Mouse (Mus musculus) G1E (cell line): ENCODE measurements around the gene Tapbpl.

Experiments used
- CTCF ChIP-seq: IDR thresholded peaks from 2 replicates; pipeline ENCODE4 v1.5.1; 2012; ENCODE audit warnings: low read depth, low read length, inconsistent platforms, mixed read lengths
- GATA1 ChIP-seq: IDR thresholded peaks from 2 replicates; pipeline ENCODE4 v1.6.1; 2012; ENCODE audit warnings: borderline replicate concordance, low read length, inconsistent platforms, mixed read lengths
- GATA2 ChIP-seq: IDR thresholded peaks from 2 replicates; pipeline ENCODE4 v1.6.1; 2012; ENCODE audit warnings: low read depth, low read length, inconsistent platforms, borderline replicate concordance
- POLR2AphosphoS5 ChIP-seq: IDR thresholded peaks from 2 replicates; pipeline ENCODE4 v1.6.1; 2012; ENCODE audit warnings: low read depth, low read length, inconsistent platforms; ENCODE audit not compliant: insufficient replicate concordance
- TAL1 ChIP-seq: conservative IDR thresholded peaks from 2 replicates; pipeline ENCODE4 v1.6.1; 2012; ENCODE audit warnings: low read depth, low read length, inconsistent platforms, mixed read lengths

- TF ChIP-seq GATA1: no peak
- TF ChIP-seq CTCF: no peak
- TF ChIP-seq TAL1: no peak
- no peak for TF ChIP-seq POLR2AphosphoS5
- TF ChIP-seq GATA2: no peak
Observed at GRCm38 (mm10) chr6:125279729-125280128, 48.1 kb upstream of the Tapbpl start.
